Mouse (Mus musculus) adrenal gland, adult 10 weeks (tissue): ENCODE measurements around the gene Zfp61. TPM values are rescaled to one million over a fixed set of nuclear protein-coding genes. Genes with fewer than 3 reads are reported as not detected.

ENCODE experiments used
- polyA plus RNA-seq: library from polyadenylated mRNA; stranded (reverse); fragments of 350-450 nt; fragmentation: Illumina TruSeq; extraction: RNeasy Lipid Tissue Mini Kit (QIAGEN cat#74804); gene quantifications from one replicate; pipeline ENCODE4 v1.2.3, GENCODE M21; 2014; ENCODE audit warnings: low read depth, low replicate concordance

Zfp61 gene
- 4.2 TPM for polyA plus RNA-seq

DNA sequence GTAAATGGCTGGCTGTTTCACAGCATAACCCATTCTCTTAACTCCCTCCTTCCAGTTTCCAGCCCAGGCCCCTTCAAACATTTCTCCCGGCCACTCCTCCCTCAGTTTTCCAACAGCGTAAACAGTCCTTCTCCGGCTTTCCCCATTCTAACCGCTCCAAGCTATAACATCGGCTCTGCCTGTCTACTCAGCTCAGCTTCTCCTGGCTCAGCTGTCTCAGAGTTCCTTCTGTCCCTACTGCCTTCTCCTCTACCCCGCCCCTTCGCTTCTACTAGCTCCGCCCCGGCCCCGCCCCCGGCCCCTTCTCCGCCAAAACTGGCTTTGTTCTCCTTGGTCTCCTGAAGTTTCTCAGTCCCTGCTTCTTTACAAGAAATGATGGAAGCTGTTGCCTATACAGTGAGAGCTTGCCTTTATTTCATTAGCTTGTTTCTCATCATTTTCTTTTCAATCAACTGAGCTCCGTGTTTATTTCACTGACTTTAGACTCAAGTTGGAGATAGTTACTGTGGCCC, at the start of gene Zfp61:
TSS of gene Zfp61 (minus strand) at position 462 of the 512 bp plus-strand sequence.

DNA sequence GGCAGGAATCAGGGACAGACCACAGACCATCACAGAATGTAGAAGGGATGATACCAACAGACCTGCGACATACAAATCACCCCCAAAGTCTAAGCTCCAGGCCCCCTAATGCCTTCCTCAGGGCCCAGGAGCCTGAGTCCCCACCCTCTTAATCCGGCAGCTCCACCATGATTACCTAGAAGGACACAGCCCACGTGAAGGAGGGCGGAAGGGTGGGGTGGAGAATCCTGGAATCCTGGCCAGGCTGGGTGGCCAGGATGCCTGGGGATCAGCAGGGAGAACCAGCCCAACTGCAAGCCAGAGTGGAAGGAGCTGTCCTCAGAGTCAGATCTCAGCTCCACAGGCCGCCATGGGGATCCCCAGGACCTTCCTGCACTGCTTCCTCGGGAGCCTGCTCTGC, 47.9 kb upstream of the Zfp61 start, which contains the start of gene Lypd5:
TSS of gene Lypd5 (plus strand) at position 301 of the 400 bp plus-strand sequence.

GRCm38 (mm10) chr7:24333304-24333986, 32.4 kb upstream of the Zfp61 start, which contains the start of gene Tescl:
Gene Tescl, minus strand, starts transcription at chr7:24333936.

DNA sequence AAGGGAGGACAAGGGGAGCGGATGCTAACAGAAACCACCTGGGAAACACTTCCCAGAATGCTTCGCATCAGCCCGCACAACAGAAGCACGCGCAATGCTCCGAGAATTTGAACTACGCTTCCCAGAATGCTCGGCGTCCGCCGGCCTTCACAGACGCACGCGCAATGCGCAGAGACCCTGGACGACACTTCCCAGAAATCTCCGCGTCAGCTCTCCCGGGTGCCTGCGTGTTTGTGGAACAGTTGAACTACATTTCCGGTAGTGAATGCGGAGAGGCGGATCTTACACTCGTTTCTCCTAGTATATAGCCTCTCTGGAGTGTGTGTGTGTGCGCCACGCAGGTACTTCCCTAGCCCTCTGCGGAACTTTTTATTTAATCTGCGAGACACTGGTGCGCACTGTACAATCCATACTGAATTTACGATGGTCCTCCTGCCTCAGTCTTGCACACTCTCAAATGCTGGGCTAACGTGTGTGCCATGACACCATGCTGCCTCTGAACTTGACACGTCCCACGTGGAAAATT, 15.6 kb upstream of the Zfp61 start, which contains the start of gene Zfp94:
TSS of gene Zfp94 (minus strand) at position 100 of the 526 bp plus-strand sequence.

GRCm38 (mm10) chr7:24270288-24270672, 30.8 kb downstream of the Zfp61 start, which contains the start of gene Zfp93:
Gene Zfp93, plus strand, starts transcription at chr7:24270420.

GRCm38 (mm10) chr7:24254633-24255474, 46.2 kb downstream of the Zfp61 start, which contains the start of gene Zfp108:
Gene Zfp108, plus strand, starts transcription at chr7:24254794.

Other genes with a start within 250 kb of the Zfp61 start
- gene Vmn1r183, start 248.0 kb downstream of the Zfp61 start, polyA plus RNA-seq: not detected
- gene Zfp180, start 219.3 kb downstream of the Zfp61 start, polyA plus RNA-seq: 16.9 TPM
- gene Zfp112, start 188.9 kb downstream of the Zfp61 start, polyA plus RNA-seq: 2.1 TPM
- gene Zfp235, start 167.1 kb downstream of the Zfp61 start, polyA plus RNA-seq: 5.2 TPM
- gene Zfp114, start 126.2 kb downstream of the Zfp61 start, polyA plus RNA-seq: 0.41 TPM
- gene Zfp111, start 89.8 kb downstream of the Zfp61 start, polyA plus RNA-seq: 7.2 TPM
- gene Zfp109, start 63.7 kb downstream of the Zfp61 start, polyA plus RNA-seq: 3.3 TPM
- 2.3 TPM for gene Zfp108, start 46.4 kb downstream of the Zfp61 start, polyA plus RNA-seq
- gene Zfp93, start 30.8 kb downstream of the Zfp61 start, polyA plus RNA-seq: 2.1 TPM
- 1.5 TPM for gene Zfp94, start 15.4 kb upstream of the Zfp61 start, polyA plus RNA-seq
- gene Tescl, start 32.7 kb upstream of the Zfp61 start, polyA plus RNA-seq: not detected
- gene Lypd5, start 48.0 kb upstream of the Zfp61 start, polyA plus RNA-seq: not detected
- not detected for gene Kcnn4, start 69.0 kb upstream of the Zfp61 start, polyA plus RNA-seq
- not detected for gene Smg9, start 98.4 kb upstream of the Zfp61 start, polyA plus RNA-seq
- gene Irgc1, start 151.1 kb upstream of the Zfp61 start, polyA plus RNA-seq: not detected
- 1.9 TPM for gene Plaur, start 161.3 kb upstream of the Zfp61 start, polyA plus RNA-seq
- 0.29 TPM for gene Cadm4, start 180.8 kb upstream of the Zfp61 start, polyA plus RNA-seq
- gene Zfp428, start 205.8 kb upstream of the Zfp61 start, polyA plus RNA-seq: not detected
- not detected for gene AC161166.1, start 211.2 kb upstream of the Zfp61 start, polyA plus RNA-seq
- gene Irgq, start 229.5 kb upstream of the Zfp61 start, polyA plus RNA-seq: 13.0 TPM
- gene Pinlyp, start 244.9 kb upstream of the Zfp61 start, polyA plus RNA-seq: not detected
- gene Xrcc1, start 245.1 kb upstream of the Zfp61 start, polyA plus RNA-seq: 0.87 TPM